ENCODE assay signal across 21 mouse cellular contexts in genomic region chr11:113299492-113299891, GRCm38 (mm10).
DNase-seq lines count a peak whose midpoint lies in the region; ATAC-seq lines count a peak whose summit lies in the region.
"Had no signal": no experiment of that assay in that cellular context is flagged by ENCODE, and none has a peak within 500 bp of the region (broad histone marks: within the 10 kb centered on the region; RNA-seq: fewer than 3 reads in every experiment).

No protein-coding gene starts in this region.

- H3K27ac ChIP-seq in midbrain, embryonic 11.5 days (ENCODE audit: low read depth, low read length) = peak overlapping the region; percentile 31; the same call in 1 of the 2 replicates
- no peak overlapping the region for H3K27ac ChIP-seq in midbrain, embryonic 16.5 days (ENCODE audit: low read length)
- no peak overlapping the region for H3K27ac ChIP-seq in forebrain, embryonic 11.5 days (ENCODE audit: low read depth, low read length)
- H3K27ac ChIP-seq in hindbrain, embryonic 13.5 days = peak overlapping the region; percentile 75
- H3K27ac ChIP-seq in neural tube, embryonic 11.5 days (ENCODE audit: low read depth, low read length) = peak overlapping the region; percentile 28; the same call in 1 of the 2 replicates
- H3K27ac ChIP-seq: intestine, embryonic 15.5 days; left cerebral cortex, adult 2 months; limb, embryonic 12.5 days; liver, embryonic 14.5 days had no signal

- 0 out of 2 replicates have a peak, but pooled peaks have one; percentile 8 for ATAC-seq in midbrain, embryonic 11.5 days (ENCODE audit: low FRiP score)
- no peak for ATAC-seq in midbrain, embryonic 16.5 days
- ATAC-seq in forebrain, embryonic 11.5 days (replicated peaks; ENCODE audit: low FRiP score) = peak; percentile 42
- ATAC-seq in hindbrain, embryonic 13.5 days (ENCODE audit: low FRiP score) = no peak
- peak; percentile 57 for ATAC-seq in neural tube, embryonic 11.5 days (ENCODE audit: insufficient read depth, low FRiP score, low TSS enrichment)
- no peak for ATAC-seq in megakaryocyte-erythroid progenitor cell, adult 5-6 weeks (replicated peaks; ENCODE audit: low FRiP score, low TSS enrichment, poor library complexity, severe bottlenecking)
- ATAC-seq: intestine, embryonic 15.5 days; lung, postnatal 0 days; Patski had no signal

- H3K9me3 ChIP-seq in midbrain, embryonic 11.5 days (ENCODE audit: control insufficient read depth, low read length) = no peaks in the 10 kb centered on the region
- H3K9me3 ChIP-seq in midbrain, embryonic 16.5 days (replicated peaks; ENCODE audit: control insufficient read depth, low read length, poor library complexity, severe bottlenecking) = no peaks in the 10 kb centered on the region
- H3K9me3 ChIP-seq in forebrain, embryonic 11.5 days (ENCODE audit: control insufficient read depth, low read length) = no peaks in the 10 kb centered on the region
- H3K9me3 ChIP-seq in hindbrain, embryonic 13.5 days = no peaks in the 10 kb centered on the region
- no peaks in the 10 kb centered on the region for H3K9me3 ChIP-seq in neural tube, embryonic 11.5 days (ENCODE audit: control insufficient read depth, low read length)
- H3K9me3 ChIP-seq: embryonic facial prominence, embryonic 10.5 days; intestine, embryonic 15.5 days; limb, embryonic 12.5 days had no signal

- peaks cover 2% of the 10 kb centered on the region; the same call in 1 of the 2 replicates for H3K4me1 ChIP-seq in midbrain, embryonic 11.5 days (ENCODE audit: control insufficient read depth, insufficient read depth, low read length)
- H3K4me1 ChIP-seq in midbrain, embryonic 16.5 days (ENCODE audit: control insufficient read depth, insufficient read depth, low read length) = peaks cover 6% of the 10 kb centered on the region; the same call in 1 of the 2 replicates
- H3K4me1 ChIP-seq in forebrain, embryonic 11.5 days (replicated peaks; ENCODE audit: control insufficient read depth, insufficient read depth, low read length) = peaks cover 7% of the 10 kb centered on the region
- H3K4me1 ChIP-seq in hindbrain, embryonic 13.5 days (replicated peaks) = peaks cover 36% of the 10 kb centered on the region
- H3K4me1 ChIP-seq in neural tube, embryonic 11.5 days (ENCODE audit: control insufficient read depth, insufficient read depth, low read length) = peaks cover 15% of the 10 kb centered on the region

- intact Hi-C loops in heart, postnatal 25 days (cut with DNase I) = loop anchor here (5.0 kb wide), 3 partner anchors 122 to 513 kb away; partner anchors contain the start of gene Sstr2

- WGBS in midbrain, embryonic 11.5 days = 80% methylated on average over 10 of the region's 10 CpGs
- 49% methylated on average over 10 of the region's 10 CpGs for WGBS in midbrain, embryonic 16.5 days
- WGBS in forebrain, embryonic 11.5 days = 56% methylated on average over 10 of the region's 10 CpGs
- 24% methylated on average over 10 of the region's 10 CpGs for WGBS in hindbrain, embryonic 13.5 days
- 48% methylated on average over 10 of the region's 10 CpGs for WGBS in neural tube, embryonic 11.5 days

- no peaks in the 10 kb centered on the region for H3K36me3 ChIP-seq in midbrain, embryonic 11.5 days (ENCODE audit: control insufficient read depth, insufficient read depth, low read length)
- no peaks in the 10 kb centered on the region for H3K36me3 ChIP-seq in midbrain, embryonic 16.5 days (ENCODE audit: control insufficient read depth, insufficient read depth, low read length)
- no peaks in the 10 kb centered on the region for H3K36me3 ChIP-seq in forebrain, embryonic 11.5 days (ENCODE audit: control insufficient read depth, insufficient read depth, low read length)
- H3K36me3 ChIP-seq in hindbrain, embryonic 13.5 days = peaks cover 4% of the 10 kb centered on the region; the same call in 1 of the 2 replicates
- no peaks in the 10 kb centered on the region; the same call in 1 of the 2 replicates for H3K36me3 ChIP-seq in neural tube, embryonic 11.5 days (ENCODE audit: control insufficient read depth, insufficient read depth, low read length)
- H3K36me3 ChIP-seq: embryonic facial prominence, embryonic 10.5 days; intestine, embryonic 15.5 days; limb, embryonic 12.5 days had no signal

- DNase-seq in midbrain, embryonic 11.5 days (ENCODE audit: low spot score, missing footprints) = peak; percentile 82
- DNase-seq in forebrain, embryonic 11.5 days (ENCODE audit: low spot score) = peak; percentile 66
- peak; percentile 77 for DNase-seq in neural tube, embryonic 11.5 days (ENCODE audit: low spot score)
- DNase-seq in spleen, postnatal 4 days (ENCODE audit: low spot score in 2 of 2) = no peak
- no peak for DNase-seq in heart, postnatal 25 days (ENCODE audit: low spot score)
- DNase-seq: B cell, adult 2 months; cerebellum, postnatal 10 days; heart, postnatal 36 days; thymus, postnatal 25 days had no signal

- H3K9ac ChIP-seq in midbrain, embryonic 11.5 days (ENCODE audit: low read length) = no peak overlapping the region
- H3K9ac ChIP-seq in midbrain, embryonic 16.5 days (ENCODE audit: low read depth, low read length) = no peak overlapping the region
- no peak overlapping the region for H3K9ac ChIP-seq in forebrain, embryonic 11.5 days (ENCODE audit: low read length)
- H3K9ac ChIP-seq in hindbrain, embryonic 13.5 days = no peak overlapping the region
- H3K9ac ChIP-seq in neural tube, embryonic 11.5 days (ENCODE audit: low read length) = no peak overlapping the region
- H3K9ac ChIP-seq: intestine, embryonic 15.5 days; limb, embryonic 12.5 days; liver, embryonic 14.5 days had no signal

- no peaks in the 10 kb centered on the region for H3K27me3 ChIP-seq in midbrain, embryonic 11.5 days (ENCODE audit: control insufficient read depth, insufficient read depth, low read length)
- H3K27me3 ChIP-seq in midbrain, embryonic 16.5 days (ENCODE audit: control insufficient read depth, insufficient read depth, low read depth, low read length) = no peaks in the 10 kb centered on the region
- H3K27me3 ChIP-seq in forebrain, embryonic 11.5 days (ENCODE audit: control insufficient read depth, insufficient read depth, low read length) = no peaks in the 10 kb centered on the region
- H3K27me3 ChIP-seq in hindbrain, embryonic 13.5 days = no peaks in the 10 kb centered on the region
- no peaks in the 10 kb centered on the region for H3K27me3 ChIP-seq in neural tube, embryonic 11.5 days (ENCODE audit: control insufficient read depth, insufficient read depth, low read length)
- H3K27me3 ChIP-seq: intestine, embryonic 15.5 days; limb, embryonic 12.5 days; Patski had no signal

- H3K4me3 ChIP-seq in midbrain, embryonic 11.5 days (ENCODE audit: low read depth, low read length) = no peak overlapping the region
- H3K4me3 ChIP-seq in midbrain, embryonic 16.5 days (ENCODE audit: low read depth, low read length) = no peak overlapping the region
- H3K4me3 ChIP-seq in forebrain, embryonic 11.5 days (ENCODE audit: low read depth, low read length) = no peak overlapping the region
- H3K4me3 ChIP-seq in hindbrain, embryonic 13.5 days = no peak overlapping the region
- H3K4me3 ChIP-seq in neural tube, embryonic 11.5 days (ENCODE audit: low read depth, low read length) = no peak overlapping the region
- H3K4me3 ChIP-seq: embryonic facial prominence, embryonic 10.5 days; intestine, embryonic 15.5 days; left cerebral cortex, adult 2 months; limb, embryonic 12.5 days; myocyte had no signal

- no peak overlapping the region for H3K4me2 ChIP-seq in midbrain, embryonic 11.5 days
- H3K4me2 ChIP-seq in midbrain, embryonic 16.5 days (ENCODE audit: low read length) = no peak overlapping the region
- no peak overlapping the region for H3K4me2 ChIP-seq in forebrain, embryonic 11.5 days (ENCODE audit: low read depth, low read length, severe bottlenecking)
- no peak overlapping the region for H3K4me2 ChIP-seq in hindbrain, embryonic 13.5 days
- no peak overlapping the region for H3K4me2 ChIP-seq in neural tube, embryonic 11.5 days (ENCODE audit: low read depth)
- H3K4me2 ChIP-seq: heart, embryonic 11.5 days; intestine, embryonic 15.5 days; limb, embryonic 12.5 days had no signal

Comparison
In these comparisons a context has a peak if more than half of its experiments do, and no peak if none do; other contexts are left out.
1. ATAC-seq: peak in midbrain, embryonic 11.5 days (single experiment), forebrain, embryonic 11.5 days (single experiment) and neural tube, embryonic 11.5 days (single experiment); none in midbrain, embryonic 16.5 days (single experiment), hindbrain, embryonic 13.5 days (single experiment) and megakaryocyte-erythroid progenitor cell, adult 5-6 weeks (single experiment).
2. H3K27ac ChIP-seq: peak in midbrain, embryonic 11.5 days (single experiment), hindbrain, embryonic 13.5 days (single experiment) and neural tube, embryonic 11.5 days (single experiment); none in midbrain, embryonic 16.5 days (single experiment) and forebrain, embryonic 11.5 days (single experiment).
3. DNase-seq: peak in midbrain, embryonic 11.5 days (single experiment), forebrain, embryonic 11.5 days (single experiment) and neural tube, embryonic 11.5 days (single experiment); none in spleen, postnatal 4 days (0 of 2) and heart, postnatal 25 days (single experiment).